Mouse (Mus musculus) heart, postnatal 25 days (tissue): ENCODE data around the gene Entpd4b. TPM values are rescaled to one million over a fixed set of nuclear protein-coding genes. Genes with fewer than 3 reads are reported as not detected.
"Not testable (repeated sequence)": the region's sequence is repeated elsewhere in the genome, so short reads cannot be mapped to it uniquely, and the experiment has no call there.

Source experiments
- DNase-seq: peaks from one replicate; pipeline ENCODE4 v3.0.0; 2022; ENCODE audit warnings: low spot score
- intact Hi-C: fragments of 180-260 bp; cut with DNase I; formaldehyde crosslinking; loops from one replicate; pipeline ENCODE4 v1.15.1; 2025
- total RNA-seq, 2 experiments: library from RNA; stranded (reverse); gene quantifications; 2 replicates each; pipeline ENCODE4 v1.2.3; 2021

Gene Entpd4b
- 10 to 100 TPM; 31.6 to 33.7 TPM for total RNA-seq

DNA sequence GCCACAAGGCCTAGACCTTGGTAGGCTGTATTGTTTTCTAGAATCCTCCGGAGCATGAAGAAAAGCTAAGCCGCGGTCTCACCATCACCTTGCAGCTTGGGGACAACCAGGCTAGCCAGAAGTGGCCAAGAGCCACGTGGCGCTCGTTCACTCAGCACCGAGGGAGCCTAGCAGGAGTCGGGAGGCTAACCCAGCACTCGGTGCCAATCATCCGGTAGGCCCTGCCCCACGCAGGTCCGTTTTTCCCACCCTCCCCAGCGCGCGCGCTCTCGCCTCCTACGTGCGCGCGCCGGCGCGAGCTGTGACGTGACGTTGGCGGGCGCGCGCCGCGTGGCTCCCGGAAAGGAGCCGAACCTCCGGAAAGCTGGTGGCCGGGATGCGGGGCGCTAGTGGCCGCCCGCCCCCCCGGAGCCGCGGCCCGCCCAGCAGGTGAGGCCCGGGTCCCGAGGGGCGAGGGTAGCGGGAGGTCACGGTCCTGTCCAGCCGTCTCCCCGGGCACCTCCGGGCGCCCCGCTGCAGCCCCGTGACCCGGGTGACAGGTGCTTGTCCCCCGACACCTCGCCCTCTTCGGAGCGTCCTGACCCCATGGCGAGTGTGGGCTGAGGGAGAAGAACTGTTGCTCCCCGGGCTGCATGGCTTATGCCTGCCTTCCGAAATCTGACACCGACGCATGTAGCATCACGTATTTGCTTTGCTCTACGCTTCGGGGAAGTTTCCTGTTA lies at the start of gene Entpd4b:
Gene Entpd4b, plus strand, starts transcription at position 315 of the 722 bp plus-strand sequence.
- intact Hi-C loops, DNase-seq: not testable (repeated sequence)

DNA sequence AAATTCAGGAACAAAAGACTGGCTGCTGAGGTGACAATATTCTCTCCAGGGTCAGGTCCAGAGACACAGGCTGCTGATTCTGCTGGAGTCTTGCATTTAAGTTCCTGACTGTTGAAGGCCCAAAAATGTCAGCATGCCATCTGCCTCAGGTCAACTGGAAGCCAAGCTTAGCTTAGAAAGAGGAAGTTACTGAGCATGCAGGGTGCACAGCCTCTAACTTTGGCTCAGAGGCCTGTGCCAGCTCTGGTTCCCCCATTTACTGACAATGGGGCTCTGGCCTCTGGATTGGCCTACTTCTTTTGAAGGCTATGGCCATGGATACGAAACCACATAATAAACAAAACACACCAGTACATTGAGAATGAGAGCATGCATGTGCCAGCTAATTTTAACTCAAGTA lies 48.2 kb upstream of the Entpd4b start:
- intact Hi-C loops, DNase-seq: not testable (repeated sequence)

DNA sequence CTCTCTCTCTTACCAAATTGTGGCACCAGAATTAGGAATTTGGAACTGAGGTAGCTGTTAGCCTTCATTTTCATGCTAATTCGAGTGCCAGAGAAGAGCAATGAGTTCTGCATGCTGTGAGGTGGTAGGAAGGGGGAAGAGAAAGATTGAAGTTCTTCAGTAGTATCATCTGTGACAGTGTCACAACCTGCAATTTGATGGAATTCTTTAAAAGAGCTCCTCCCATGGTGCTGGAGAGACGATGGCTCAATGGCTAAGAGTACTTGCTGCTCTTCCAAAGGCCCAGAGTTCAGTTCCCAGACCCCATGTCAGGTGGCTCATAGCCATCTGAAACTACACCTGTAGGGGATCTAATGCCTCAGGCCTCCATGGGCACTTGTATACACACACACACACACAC lies 42.8 kb upstream of the Entpd4b start, which contains the start of gene Gm27179:
Gene Gm27179, minus strand, starts transcription at position 101 of the 400 bp plus-strand sequence.
- DNase-seq, intact Hi-C loops: not testable (repeated sequence)

DNA sequence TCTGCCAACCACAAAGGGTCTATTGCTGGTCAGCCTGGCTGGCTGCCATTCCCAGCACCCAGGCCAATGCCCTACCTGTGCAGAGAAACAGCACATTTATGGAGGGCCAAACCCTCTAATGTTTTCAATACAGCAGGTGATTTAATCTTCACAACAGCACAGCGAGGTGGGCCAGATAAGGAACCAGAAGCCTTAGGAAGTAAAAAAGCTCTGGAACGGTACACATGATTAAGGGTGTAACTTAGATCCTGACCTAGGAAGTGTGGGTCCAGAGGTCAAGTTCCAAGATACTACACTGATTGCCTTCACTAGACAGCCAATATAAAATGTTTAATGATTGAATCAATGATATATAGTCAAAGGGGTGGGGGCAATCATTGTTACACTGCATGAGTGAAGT lies 34.4 kb upstream of the Entpd4b start:
- intact Hi-C loops, DNase-seq: not testable (repeated sequence)

DNA sequence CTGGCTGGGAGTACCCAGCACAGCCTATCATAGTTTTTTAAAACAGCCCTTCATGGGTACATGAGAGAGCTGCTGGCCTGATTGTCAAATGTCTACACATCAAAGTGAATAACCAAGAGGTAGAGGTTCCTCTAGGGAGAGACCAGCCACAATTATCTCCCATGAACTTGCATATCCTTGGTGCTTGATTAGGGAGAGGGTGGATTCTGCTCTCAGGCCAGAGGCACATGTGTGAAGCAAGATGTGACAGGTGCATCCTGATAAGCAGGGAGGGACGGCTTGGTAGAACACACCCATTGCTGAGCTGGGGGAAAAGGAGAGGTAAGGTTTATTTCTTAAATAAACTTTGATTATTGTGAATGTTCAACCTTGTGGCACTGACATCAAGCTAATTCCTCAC lies 32.2 kb upstream of the Entpd4b start:
- DNase-seq, intact Hi-C loops: not testable (repeated sequence)

DNA sequence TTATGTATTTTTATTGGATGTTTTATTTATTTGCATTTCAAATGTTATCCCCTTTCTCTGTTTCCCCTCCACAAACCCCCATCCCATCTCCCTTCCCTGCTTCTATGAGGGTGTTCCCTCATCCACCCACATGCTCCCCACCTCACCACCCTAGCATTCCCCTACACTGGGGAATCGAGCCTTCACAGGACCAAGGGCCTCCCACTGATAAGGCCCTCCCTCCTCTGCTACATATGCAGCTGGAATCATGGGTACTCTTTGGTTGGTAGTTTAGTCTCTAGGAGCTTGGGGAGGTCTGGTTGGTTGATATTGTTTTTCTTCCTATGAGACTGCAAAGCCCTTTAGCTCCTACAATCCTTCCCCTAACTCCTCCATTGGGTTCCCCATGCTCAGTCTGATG lies 29.0 kb upstream of the Entpd4b start:
- DNase-seq, intact Hi-C loops: not testable (repeated sequence)

DNA sequence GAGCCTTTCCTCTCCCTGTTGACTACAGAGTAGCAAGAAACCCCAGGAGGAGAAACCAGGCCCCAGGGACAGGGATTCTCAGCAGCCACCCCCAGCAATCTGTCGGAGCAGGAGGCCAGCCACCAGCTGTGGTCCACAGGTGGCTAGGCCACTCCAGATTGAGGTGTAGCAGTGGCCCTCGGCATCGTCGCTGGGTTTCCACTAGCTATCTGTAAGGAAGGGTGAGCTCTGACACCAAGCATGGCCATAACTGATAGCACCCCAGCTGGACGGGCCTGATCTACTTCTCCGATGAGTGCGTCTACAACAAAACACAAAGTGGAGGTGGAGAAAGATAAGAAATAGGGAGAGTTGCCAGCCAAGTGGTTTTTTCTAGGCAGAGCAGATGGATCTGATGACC lies 18.7 kb upstream of the Entpd4b start:
- DNase-seq, intact Hi-C loops: not testable (repeated sequence)

DNA sequence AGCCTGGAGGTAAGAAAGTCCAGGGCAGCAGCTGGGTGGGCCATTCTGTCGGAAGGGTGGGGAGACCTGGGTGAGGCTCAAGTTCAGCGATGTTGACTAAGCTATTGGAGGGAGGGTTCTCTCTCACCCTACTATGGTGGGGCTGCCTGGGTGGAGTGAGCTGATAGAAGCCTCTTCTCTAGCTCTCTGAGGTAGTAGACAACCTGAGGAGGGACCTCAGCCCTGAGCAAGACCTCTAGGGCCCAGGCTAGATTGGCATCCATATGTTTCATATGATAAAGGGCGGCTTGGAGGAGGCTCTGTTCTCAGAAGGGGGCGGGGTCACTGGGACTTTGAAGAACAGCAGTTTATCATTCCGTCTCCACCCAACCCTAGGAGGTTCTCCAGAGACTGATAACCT lies 15.1 kb upstream of the Entpd4b start:
- DNase-seq, intact Hi-C loops: not testable (repeated sequence)

DNA sequence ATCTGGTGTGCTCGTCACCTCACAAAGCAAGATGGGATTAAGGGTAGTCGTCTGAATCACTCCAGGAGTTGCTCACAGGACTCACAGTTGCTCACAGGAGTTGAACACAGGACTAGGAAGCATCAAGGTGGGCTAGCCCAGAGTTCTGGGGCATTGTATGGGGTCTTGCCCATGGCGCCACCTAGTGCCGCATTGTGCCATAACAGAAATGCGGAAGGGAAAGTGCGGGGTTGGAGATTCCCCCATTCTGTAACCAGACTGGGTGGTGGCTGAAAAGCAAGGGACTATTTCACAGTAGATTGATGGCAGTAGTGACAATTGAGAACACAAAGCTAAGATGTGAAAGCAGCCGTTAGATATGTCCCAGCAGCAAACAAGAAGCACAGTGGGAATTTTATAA lies 12.5 kb upstream of the Entpd4b start:
- intact Hi-C loops, DNase-seq: not testable (repeated sequence)

DNA sequence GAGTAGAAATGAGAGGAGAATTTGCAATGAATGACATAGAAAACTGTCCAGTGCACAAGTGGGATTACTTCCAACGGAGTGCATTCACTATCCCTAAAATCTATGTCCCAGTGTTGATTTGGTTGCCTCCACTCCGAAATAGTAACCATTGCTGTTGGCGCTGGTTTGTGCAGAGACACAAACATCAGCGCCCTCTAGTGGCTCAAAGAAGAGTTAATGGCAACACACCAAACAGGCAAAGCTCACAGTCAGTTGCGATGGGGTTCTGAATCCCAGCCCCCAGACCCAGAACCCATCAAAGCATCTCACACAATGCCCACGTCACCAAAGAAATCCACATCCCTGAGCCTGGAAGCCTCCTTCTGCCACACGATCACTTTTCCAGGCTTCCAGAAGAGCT lies 11.2 kb upstream of the Entpd4b start:
- DNase-seq, intact Hi-C loops: not testable (repeated sequence)

DNA sequence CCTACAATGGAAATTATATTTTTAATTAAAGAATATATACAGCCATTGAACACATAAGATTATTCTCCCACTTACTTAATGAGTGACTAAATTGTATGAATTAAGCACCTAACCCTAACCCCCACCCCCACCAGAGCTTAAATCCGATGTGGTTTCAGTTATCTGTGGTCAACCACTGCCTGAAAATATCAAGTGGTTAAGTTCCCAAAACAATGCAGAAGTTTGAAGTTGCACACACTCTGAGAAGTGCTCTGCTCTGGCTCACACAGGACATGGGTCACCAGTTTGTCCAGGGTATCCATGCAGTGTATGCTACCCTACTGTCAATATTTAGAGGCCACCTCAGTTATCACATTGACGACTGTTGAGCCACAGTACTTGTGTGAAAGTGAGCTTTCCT lies 10.2 kb upstream of the Entpd4b start:
- not testable (repeated sequence) for DNase-seq

DNA sequence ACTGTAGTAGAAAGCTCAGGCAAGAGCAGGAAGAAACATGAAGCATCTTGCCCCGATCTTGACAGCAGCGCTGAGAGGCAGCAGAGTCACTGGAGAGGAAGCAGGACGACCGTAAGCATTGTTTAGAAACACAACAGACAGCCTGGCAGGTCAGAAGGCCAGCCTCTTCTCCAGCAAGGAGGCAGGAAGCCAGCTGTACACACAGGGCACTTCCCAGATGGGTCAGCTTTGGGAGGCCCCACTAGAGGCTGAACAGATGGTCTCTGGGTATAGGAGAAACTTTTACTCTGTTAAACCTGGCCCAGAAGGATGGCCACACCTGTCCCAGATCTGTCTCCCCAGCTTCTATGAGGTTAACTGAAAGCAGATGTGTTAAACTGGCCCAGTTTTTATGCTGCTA lies 7.9 kb upstream of the Entpd4b start:
- intact Hi-C loops, DNase-seq: not testable (repeated sequence)

More for the DNA sequence above, 10.2 kb upstream of the Entpd4b start:
- intact Hi-C loops = not testable (repeated sequence)

DNA sequence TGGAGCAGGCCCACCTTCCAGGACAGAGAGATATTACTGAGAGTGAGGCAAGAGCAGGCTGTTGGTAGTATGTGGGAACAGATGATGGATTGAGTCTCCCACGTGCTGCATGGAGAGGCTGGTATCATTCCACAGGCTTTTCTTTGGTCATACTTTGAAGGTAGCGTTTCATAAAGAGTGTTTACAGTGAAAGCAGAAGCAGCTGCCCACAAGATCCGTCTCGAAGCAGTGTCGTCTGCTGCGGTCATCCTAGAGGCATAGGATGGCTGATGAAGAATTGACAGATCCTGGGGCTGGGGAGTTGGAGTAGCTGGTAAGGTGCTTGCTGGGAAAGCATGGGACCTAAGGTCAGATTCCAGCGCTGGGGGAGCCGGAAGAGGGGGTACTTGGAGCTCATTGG lies 1.6 kb downstream of the Entpd4b start:
- DNase-seq, intact Hi-C loops: not testable (repeated sequence)

DNA sequence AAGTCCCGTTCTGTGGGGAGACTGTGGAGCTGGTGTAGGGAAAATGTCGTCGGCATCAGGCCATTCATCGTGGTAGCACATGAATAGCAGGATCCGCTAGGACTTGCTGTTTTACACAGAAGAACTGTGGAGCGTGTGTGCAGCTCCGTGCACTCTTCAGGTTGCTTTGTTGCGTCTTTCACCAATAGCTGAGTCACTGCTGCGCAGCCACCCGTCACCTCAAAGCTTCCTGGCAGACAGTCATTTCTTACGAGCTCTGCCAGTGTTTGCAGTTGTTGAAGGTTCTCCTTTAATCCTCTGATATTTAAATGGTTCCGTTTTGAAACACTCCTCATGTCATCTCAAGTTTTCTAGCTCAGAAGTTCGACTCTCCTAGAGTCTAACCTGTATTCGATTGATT lies 2.3 kb downstream of the Entpd4b start:
- DNase-seq, intact Hi-C loops: not testable (repeated sequence)

Other genes starting within 250 kb of the Entpd4b start
- gene Gm16867, start 52.1 kb upstream of the Entpd4b start, total RNA-seq = 1 to 10 TPM; 1.7 to 6.0 TPM
- not detected for gene Gm27179, start 42.9 kb upstream of the Entpd4b start, total RNA-seq